Mouse (Mus musculus): Measurements from ENCODE around the gene Hmx2.
A peak's percentile ranks its signal among the peaks of the same experiment; 100 is the strongest.

Hmx2 gene

DNA sequence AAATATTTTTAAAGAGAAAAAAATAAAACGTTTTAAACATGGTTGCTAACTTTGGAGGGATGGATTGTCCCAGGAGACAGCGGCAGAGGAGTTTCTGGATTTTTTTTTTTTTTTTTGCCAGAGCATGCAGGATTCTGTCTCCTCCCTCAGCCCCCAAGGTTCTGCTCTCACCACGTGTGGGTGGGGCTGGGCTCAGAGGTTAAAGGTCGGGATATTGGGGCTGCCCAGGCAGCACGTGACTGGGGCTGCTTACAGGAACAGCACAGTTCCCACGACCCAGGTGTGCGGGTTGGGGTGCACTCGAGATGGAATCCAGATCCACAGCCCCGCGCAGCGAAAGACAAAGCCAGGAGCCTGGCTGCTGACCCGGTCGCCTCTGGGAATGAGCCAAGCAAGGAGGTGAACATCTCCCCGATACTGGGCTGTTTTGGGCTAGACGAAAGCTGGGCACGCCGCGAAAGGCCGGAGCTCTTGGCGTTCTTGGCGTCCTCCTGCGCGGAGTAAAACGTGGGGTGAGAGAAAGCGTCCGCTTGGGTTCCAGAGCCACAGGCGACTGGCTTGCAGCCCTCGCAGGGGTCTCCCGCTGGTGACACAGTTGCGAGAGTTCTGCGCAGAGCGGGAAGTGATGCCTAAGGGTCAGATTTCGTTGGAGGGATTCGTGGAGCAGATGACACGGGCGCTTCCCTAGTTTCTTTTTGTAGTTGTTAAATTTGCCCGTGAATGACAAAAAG is 8.1 kb downstream of the Hmx2 start:
- DNase-seq, result no peak

DNA sequence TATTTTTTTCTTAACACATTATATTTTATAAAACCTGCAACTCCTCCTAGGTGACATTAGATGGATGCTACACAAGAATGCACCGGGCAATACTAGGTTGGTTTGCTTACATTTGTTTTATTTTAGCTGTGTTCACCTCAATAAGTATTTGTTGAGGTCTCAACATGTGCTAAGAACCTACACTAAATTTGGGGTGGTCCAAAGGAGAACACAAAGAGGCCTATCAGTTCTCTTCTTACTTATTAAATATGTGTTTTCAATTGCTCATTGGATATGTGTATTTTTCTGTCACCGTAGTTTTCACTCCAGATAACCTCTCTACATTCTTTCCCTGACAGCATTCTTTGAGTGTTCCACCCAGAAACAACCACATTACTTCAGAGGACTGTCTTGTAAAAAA is 9.2 kb downstream of the Hmx2 start:
- DNase-seq, result no peak

DNA sequence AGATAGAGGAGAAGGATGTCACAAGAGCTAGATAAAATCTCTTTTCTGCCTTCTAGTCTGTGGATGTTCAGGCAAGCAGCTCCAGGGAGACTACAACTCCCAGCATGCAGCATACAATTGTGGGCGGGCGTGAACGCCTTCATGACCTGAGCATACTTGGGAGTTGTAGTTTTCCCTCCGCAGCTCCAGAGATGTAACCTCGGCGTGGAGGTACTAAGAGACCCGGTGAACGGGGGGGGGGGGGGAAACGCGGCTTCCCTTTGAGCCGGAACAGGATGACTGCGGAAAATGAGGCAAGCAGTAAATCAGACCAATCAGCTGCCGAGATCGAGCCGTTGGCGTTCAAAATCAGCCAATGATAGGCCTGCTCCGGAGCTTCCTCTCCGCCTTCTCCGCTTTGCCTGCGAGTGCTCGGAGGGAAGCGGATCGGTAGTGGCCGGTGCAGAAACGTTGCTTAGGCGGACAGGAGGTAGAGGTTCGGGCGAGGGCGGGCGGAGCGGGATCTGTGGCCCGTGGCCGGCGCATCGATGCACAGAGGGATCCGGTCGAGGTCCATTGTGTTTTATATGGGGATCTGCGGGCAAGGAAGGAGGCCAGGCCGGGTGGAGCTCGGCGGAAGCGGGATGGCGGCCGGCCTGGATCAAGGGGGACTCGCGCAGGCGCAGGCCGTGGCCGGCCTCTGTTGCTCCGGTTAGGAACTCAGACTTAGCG is 11.6 kb downstream of the Hmx2 start, which contains the start of gene Bub3:
Gene Bub3, plus strand, starts transcription at position 237 of the 711 bp plus-strand sequence.
- peak; percentile 79 for DNase-seq

DNA sequence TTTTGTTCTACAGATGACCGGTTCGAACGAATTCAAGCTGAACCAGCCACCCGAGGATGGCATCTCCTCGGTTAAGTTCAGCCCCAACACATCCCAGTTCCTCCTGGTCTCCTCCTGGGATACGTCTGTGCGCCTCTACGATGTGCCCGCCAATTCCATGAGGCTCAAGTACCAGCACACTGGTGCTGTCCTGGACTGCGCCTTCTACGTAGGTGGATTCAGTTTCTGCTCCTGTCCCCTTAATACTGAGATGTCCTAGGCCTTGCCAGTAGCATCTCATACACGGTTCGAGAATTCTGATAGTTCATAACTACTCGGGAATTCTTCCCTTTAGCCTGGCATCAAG is 12.1 kb downstream of the Hmx2 start:
- DNase-seq, result no peak

DNA sequence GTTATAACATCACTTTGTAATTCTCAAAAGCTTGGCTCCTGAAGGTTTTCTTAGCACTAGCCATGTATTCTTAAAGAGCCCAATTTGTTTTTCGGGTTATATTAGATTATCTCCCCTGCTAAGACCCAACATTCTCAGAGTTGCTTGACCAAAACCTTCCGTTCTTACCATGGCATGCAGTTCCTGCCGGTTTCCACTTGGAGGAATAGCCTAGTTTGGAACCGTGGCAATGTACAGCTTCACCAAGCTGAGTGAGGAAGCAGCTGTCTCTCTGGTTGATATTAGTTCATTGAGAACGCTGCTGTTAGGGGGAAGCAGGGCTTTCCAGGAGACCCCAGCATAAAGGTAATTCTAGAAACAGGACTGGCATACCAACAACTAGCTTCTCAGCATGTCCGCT is 26.7 kb downstream of the Hmx2 start:
- DNase-seq, result no peak

DNA sequence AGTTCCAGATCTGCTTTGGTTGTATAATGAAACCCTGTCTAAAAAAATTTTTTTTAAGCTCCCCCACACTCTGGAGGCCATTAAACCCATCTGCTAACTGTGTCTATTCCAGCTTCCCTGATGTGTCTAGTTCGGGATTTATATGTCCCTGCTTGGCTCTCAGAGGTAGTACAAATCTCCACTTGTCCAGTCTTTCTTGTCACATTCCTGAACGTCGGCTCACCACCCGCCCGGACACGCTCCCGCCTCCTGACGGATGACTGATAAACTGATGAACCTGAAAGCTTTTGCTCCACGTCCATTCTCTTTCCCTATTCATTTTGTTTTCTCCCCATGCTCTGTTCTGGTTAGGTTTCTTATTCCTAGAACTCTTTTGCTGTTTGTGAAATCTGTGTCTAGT is 33.6 kb downstream of the Hmx2 start:
- DNase-seq, result no peak

DNA sequence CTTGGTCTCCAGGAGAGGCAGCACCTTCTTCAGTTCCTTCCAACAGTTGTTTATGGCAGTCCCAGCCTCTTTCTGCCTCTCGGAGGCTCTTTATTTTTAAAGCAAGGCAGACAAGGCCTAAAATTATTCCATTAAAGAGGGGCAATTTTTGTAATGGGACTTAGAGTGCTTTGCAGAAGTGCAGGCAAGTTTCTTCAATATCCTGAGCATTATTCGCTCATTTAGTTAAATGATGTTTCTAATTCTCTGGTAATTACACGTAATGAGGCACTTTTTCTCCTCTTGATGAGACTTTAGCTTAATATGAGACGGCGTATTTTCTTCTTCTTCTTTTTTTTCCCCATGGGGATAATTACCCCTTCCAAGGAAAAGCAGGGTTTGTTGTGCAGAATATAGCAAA is 37.0 kb downstream of the Hmx2 start:
- DNase-seq, result no peak

DNA sequence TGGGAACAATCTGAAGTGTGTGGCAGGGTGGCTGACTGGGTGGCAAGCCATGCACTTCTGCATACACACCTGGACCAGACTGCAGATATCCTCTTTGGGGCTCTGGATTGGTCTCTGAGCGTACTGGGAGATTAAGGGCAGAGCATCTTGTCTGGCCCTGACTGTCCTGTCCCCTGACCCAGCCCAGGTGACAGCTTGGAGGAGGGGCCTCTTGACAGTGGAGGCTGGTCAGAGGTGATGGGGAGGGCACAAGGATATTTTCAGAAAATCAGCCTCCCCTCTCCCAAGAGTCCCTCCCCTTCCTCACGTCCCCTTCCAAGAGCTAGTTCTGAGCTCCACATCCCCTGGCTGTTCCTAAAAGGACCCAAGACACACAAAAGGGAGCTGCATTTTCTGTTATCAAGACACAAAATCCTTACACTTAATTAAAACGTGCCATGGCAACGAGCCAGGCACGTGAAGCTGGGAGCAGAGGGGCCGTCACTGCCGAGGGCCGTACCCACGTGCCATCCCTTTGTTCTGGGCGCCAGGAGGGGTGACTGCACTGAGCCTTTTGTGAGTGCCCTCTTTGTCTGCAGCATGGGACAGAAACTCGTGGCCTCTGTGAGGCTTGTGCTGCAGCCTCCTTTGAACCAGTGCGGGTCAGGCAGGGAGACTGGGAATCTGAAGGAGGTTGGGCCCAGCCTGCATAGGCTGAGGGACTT is 49.4 kb downstream of the Hmx2 start:
- DNase-seq, result peak; percentile 14

DNA sequence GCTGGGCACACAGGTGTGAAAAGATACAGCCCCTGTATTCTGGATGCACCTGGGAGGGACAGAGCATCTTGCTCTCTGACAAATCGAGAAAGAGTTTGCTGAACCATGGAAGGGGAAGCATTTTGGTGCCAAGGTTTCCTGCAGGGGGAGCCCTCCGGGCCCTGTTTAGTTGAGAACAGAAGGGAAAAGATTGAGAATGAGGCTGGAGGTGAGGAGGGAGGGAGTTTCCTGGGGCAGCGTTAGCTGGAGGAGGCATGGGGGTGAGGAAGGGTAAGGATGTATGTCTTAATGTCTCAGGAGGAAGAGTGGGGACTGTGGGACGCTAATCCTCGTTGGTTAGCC is 49.9 kb downstream of the Hmx2 start:
- peak; percentile 47 for DNase-seq

DNA sequence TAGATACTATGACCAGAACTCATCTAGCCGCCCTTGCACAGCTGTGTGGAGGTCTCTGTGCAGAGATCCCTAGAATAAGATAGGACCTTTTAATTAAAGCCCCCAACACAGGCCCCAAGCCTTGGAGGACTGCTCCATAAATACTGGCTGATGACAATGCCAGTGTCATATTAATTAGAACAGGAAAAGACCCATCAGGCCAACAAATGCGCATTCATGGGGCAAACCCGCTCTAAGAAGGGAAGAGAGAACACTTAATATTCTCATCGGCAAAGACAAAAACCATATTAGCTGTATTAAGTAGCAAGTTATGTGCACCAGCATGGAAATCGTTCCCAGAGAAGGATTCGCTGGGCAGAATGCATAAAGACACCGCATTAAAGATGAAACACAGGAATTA is 53.5 kb downstream of the Hmx2 start:
- DNase-seq, result no peak

DNA sequence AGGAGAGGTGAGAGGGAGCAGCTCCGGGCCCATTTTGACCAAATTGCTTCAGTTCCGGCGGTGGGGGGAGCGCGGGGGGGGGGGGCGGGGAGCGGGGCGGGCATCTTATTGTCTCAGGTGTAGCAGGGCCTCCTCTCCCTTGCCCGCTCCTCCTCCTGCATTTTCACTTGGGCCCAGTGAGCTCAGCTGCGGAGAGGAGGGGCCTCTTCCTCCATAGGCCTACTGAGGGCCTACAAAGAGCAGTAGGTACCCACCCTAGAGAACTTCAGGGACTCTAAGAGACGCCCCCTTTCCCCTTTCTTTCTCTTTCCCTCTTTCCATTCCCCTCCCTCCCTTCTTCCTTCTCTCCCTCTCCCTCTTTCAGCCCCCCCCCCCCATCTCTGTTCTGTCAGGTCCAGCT is 54.6 kb downstream of the Hmx2 start:
- no peak for DNase-seq

DNA sequence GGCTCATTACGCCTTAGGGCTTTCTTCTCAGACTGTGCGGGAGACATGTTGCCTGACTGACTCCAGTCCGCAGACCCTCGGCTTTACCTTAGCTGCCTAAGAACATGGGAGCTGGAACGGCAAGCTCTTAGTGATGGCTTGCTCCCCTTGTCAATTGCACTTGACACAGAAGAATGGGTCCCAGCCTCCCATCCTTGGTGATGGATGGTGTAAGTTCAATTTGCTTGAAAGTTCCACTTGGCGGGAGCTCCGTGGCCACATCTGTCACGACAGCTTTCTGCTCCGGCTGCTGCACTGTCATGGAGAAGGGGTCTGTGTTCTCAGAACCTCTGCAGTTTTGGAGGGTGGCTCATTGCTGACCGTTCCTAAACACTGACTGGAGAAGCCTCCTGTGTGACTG is 56.4 kb downstream of the Hmx2 start:
- DNase-seq, result no peak

DNA sequence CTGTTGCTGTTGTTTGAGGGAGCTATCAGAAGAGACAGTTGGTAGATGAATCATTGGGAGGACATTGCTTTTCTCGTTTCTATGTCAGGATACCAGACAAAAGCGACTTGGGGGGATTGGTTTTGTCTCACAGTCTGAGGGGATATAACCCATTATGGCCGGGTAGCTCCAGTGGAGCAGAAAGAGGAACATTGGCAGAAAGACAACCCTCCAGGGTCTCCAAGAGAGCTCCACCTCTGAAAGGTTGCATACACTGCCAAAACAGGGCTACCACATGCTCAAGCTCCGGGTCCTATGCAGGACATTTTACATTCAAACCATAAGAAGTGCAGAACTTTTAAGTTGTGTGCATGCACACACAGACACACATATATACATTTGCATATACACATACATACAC is 56.9 kb downstream of the Hmx2 start:
- DNase-seq, result no peak
